Mouse (Mus musculus): Measurements from ENCODE around the gene Tekt4. TPM values are rescaled to one million over a fixed set of nuclear protein-coding genes. Genes with fewer than 3 reads are reported as not detected.

Tekt4 gene
- polyA plus RNA-seq, 1 experiment from 2014 or later, result 0.45 TPM

- Histone ChIP-seq H3K9ac (no peak overlapping the region), H3K36me3 (no peaks in the 10 kb centered on the region), H3K4me3 (no peak overlapping the region), H3K4me1 (replicated peaks) (peaks cover 13% of the 10 kb centered on the region), H3K4me2 (no peak overlapping the region), H3K27ac (ENCODE audit: poor library complexity, severe bottlenecking) (no peak overlapping the region), H3K27me3 (replicated peaks) (no peaks in the 10 kb centered on the region), H3K9me3 (replicated peaks) (no peaks in the 10 kb centered on the region)
- ATAC-seq (ENCODE audit: insufficient number of reproducible peaks, low FRiP score), result no peak
- WGBS, result 53% methylated on average over 8 of the region's 8 CpGs
Measured at GRCm38 (mm10) chr17:25456540-25456939, 2.1 kb downstream of the Tekt4 start.

- Histone ChIP-seq H3K9me3 (replicated peaks) (no peaks in the 10 kb centered on the region), H3K36me3 (no peaks in the 10 kb centered on the region), H3K4me2 (peak overlapping the region; percentile 31), H3K27me3 (replicated peaks) (no peaks in the 10 kb centered on the region), H3K9ac (no peak overlapping the region), H3K4me1 (replicated peaks) (peaks cover 57% of the 10 kb centered on the region), H3K4me3 (no peak overlapping the region), H3K27ac (ENCODE audit: poor library complexity, severe bottlenecking) (peak overlapping the region; percentile 99)
- 10% methylated on average over 9 of the region's 9 CpGs for WGBS
- ATAC-seq (ENCODE audit: insufficient number of reproducible peaks, low FRiP score), result peak; percentile 82
Measured at GRCm38 (mm10) chr17:25462236-25462875, 7.9 kb downstream of the Tekt4 start.

GRCm38 (mm10) chr17:25463326-25463945 lies 9.0 kb downstream of the Tekt4 start:
- H3K9ac ChIP-seq, result peak overlapping the region; percentile 20; the same call in 1 of the 2 replicates
- no peaks in the 10 kb centered on the region for H3K27me3 ChIP-seq (replicated peaks)
- peak overlapping the region; percentile 99 for H3K27ac ChIP-seq (ENCODE audit: poor library complexity, severe bottlenecking)
- peaks cover 68% of the 10 kb centered on the region for H3K4me1 ChIP-seq (replicated peaks)
- peak overlapping the region; percentile 31 for H3K4me2 ChIP-seq
- H3K9me3 ChIP-seq (replicated peaks), result no peaks in the 10 kb centered on the region
- H3K4me3 ChIP-seq, result no peak overlapping the region
- WGBS, result 12% methylated on average over 4 of the region's 4 CpGs
- ATAC-seq (ENCODE audit: insufficient number of reproducible peaks, low FRiP score), result peak; percentile 24; the same call in 1 of the 2 replicates
- H3K36me3 ChIP-seq, result no peaks in the 10 kb centered on the region

DNA sequence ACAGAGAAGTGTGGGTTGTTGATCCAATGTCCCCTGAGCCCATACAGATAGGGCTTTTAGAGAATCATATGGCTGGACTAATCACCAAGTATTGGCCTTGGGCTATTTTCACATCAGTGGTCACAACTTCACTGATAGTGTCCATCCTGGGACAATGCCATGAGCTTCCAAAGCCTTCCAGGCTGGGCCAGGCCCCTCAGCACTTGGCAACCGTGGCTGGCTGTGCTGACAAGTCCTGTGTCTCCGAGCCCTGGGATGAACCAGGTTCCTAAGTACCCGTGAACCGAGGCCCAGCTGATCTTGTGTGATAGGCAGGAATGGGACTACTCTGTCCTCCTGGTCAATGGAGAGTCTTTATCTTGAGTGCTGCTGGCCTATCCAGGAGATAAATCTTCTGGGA lies 9.7 kb downstream of the Tekt4 start:
- peaks cover 73% of the 10 kb centered on the region for H3K4me1 ChIP-seq (replicated peaks)
- 29% methylated on average over 4 of the region's 4 CpGs for WGBS
- H3K36me3 ChIP-seq, result no peaks in the 10 kb centered on the region
- no peaks in the 10 kb centered on the region for H3K27me3 ChIP-seq (replicated peaks)
- no peak for ATAC-seq (ENCODE audit: insufficient number of reproducible peaks, low FRiP score)
- H3K27ac ChIP-seq (ENCODE audit: poor library complexity, severe bottlenecking), result peak overlapping the region; percentile 99
- no peaks in the 10 kb centered on the region for H3K9me3 ChIP-seq (replicated peaks)
- H3K4me3 ChIP-seq, result no peak overlapping the region
- peak overlapping the region; percentile 20; the same call in 1 of the 2 replicates for H3K9ac ChIP-seq
- peak overlapping the region; percentile 31; the same call in 1 of the 2 replicates for H3K4me2 ChIP-seq

DNA sequence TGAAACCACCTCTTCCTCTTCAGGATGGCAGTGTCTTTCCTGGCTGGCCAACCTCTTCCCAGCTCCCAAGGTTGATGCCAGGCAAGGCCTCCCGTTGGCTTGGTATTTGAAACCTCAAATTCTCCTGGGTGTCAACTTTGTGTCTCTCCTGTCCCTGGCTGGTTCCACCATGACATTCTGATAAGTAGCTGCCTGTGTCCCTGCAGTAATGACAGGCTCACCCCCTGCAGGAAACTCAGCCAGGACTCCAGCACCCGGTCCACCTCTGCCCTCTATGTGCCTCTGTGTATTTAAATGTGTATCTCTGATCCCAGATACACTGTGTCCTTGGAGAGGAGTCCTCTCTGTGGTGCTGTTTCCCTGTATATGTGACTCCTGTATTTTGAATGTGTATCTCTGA lies 11.8 kb downstream of the Tekt4 start:
- peaks cover 86% of the 10 kb centered on the region for H3K4me1 ChIP-seq (replicated peaks)

GRCm38 (mm10) chr17:25467781-25468180 lies 13.4 kb downstream of the Tekt4 start:
- peaks cover 14% of the 10 kb centered on the region for H3K27me3 ChIP-seq (replicated peaks)
- no peaks in the 10 kb centered on the region for H3K9me3 ChIP-seq (replicated peaks)
- WGBS, result 19% methylated on average over 6 of the region's 6 CpGs
- H3K9ac ChIP-seq, result no peak overlapping the region
- H3K36me3 ChIP-seq, result no peaks in the 10 kb centered on the region
- no peak overlapping the region for H3K4me3 ChIP-seq
- peak overlapping the region; percentile 49 for H3K27ac ChIP-seq (ENCODE audit: poor library complexity, severe bottlenecking)
- peaks cover 84% of the 10 kb centered on the region for H3K4me1 ChIP-seq (replicated peaks)
- no peak overlapping the region; the same call in 1 of the 2 replicates for H3K4me2 ChIP-seq
- no peak for ATAC-seq (ENCODE audit: insufficient number of reproducible peaks, low FRiP score)

More for the DNA sequence above, 11.8 kb downstream of the Tekt4 start:
- peaks cover 2% of the 10 kb centered on the region; the same call in 1 of the 2 replicates for H3K27me3 ChIP-seq (replicated peaks)
- H3K9ac ChIP-seq, result no peak overlapping the region
- H3K4me3 ChIP-seq, result no peak overlapping the region
- ATAC-seq (ENCODE audit: insufficient number of reproducible peaks, low FRiP score), result no peak
- H3K4me2 ChIP-seq, result no peak overlapping the region
- H3K36me3 ChIP-seq, result no peaks in the 10 kb centered on the region
- H3K9me3 ChIP-seq (replicated peaks), result no peaks in the 10 kb centered on the region
- 53% methylated on average over 2 of the region's 2 CpGs for WGBS
- H3K27ac ChIP-seq (ENCODE audit: poor library complexity, severe bottlenecking), result no peak overlapping the region

- peaks cover 79% of the 10 kb centered on the region for H3K4me1 ChIP-seq (replicated peaks)
- no peak overlapping the region; the same call in 1 of the 2 replicates for H3K9ac ChIP-seq
- WGBS, result 32% methylated on average over 6 of the region's 6 CpGs
- H3K27ac ChIP-seq (ENCODE audit: poor library complexity, severe bottlenecking), result peak overlapping the region; percentile 49
- H3K27me3 ChIP-seq (replicated peaks), result peaks cover 19% of the 10 kb centered on the region
- no peak overlapping the region for H3K4me3 ChIP-seq
- H3K36me3 ChIP-seq, result no peaks in the 10 kb centered on the region
- H3K9me3 ChIP-seq (replicated peaks), result no peaks in the 10 kb centered on the region
- H3K4me2 ChIP-seq, result no peak overlapping the region; the same call in 1 of the 2 replicates
- no peak for ATAC-seq (ENCODE audit: insufficient number of reproducible peaks, low FRiP score)
Measured at GRCm38 (mm10) chr17:25468301-25468700, 13.9 kb downstream of the Tekt4 start.

GRCm38 (mm10) chr17:25469798-25470197 lies 15.4 kb downstream of the Tekt4 start:
- Histone ChIP-seq H3K36me3 (no peaks in the 10 kb centered on the region), H3K27me3 (replicated peaks) (peaks cover 27% of the 10 kb centered on the region), H3K9ac (peak overlapping the region; percentile 10; the same call in 1 of the 2 replicates), H3K4me3 (no peak overlapping the region), H3K9me3 (replicated peaks) (no peaks in the 10 kb centered on the region), H3K4me1 (replicated peaks) (peaks cover 69% of the 10 kb centered on the region), H3K27ac (ENCODE audit: poor library complexity, severe bottlenecking) (no peak overlapping the region), H3K4me2 (no peak overlapping the region)
- ATAC-seq (ENCODE audit: insufficient number of reproducible peaks, low FRiP score), result no peak
- whole genome bisulfite sequencing, result 22% methylated on average over 8 of the region's 8 CpGs

GRCm38 (mm10) chr17:25471418-25471817 lies 17.0 kb downstream of the Tekt4 start:
- Histone ChIP-seq H3K4me3 (no peak overlapping the region; the same call in 1 of the 2 replicates), H3K9me3 (replicated peaks) (no peaks in the 10 kb centered on the region), H3K4me2 (peak overlapping the region; percentile 57), H3K4me1 (replicated peaks) (peaks cover 56% of the 10 kb centered on the region), H3K9ac (0 out of 2 replicates have a peak overlapping the region, but pooled peaks have one; percentile 32), H3K36me3 (no peaks in the 10 kb centered on the region), H3K27ac (ENCODE audit: poor library complexity, severe bottlenecking) (no peak overlapping the region), H3K27me3 (replicated peaks) (peaks cover 38% of the 10 kb centered on the region)
- no peak for ATAC-seq (ENCODE audit: insufficient number of reproducible peaks, low FRiP score)
- WGBS, result 38% methylated on average over 8 of the region's 8 CpGs

DNA sequence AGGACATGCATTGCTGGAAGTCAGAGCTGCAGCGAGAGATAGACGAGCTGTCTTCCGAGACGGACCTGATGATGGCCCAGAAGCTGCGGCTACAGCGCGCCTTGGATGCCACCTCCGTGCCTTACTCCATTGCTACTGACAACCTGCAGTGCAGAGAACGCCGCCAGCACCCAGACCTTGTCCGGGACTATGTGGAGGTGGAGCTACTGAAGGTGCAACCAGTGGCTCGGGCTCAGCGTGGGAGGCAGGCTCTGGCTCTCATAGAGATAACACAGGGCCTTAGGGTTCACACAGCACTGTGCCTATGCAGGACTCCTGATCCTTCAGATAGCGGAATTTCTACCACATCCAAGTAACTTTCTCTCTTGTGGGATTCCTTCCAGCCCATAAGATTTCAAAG lies 17.6 kb downstream of the Tekt4 start:
- Histone ChIP-seq H3K9me3 (replicated peaks) (no peaks in the 10 kb centered on the region), H3K4me2 (peak overlapping the region; percentile 57), H3K27me3 (replicated peaks) (peaks cover 39% of the 10 kb centered on the region), H3K9ac (no peak overlapping the region), H3K27ac (ENCODE audit: poor library complexity, severe bottlenecking) (no peak overlapping the region), H3K36me3 (no peaks in the 10 kb centered on the region), H3K4me3 (no peak overlapping the region), H3K4me1 (replicated peaks) (peaks cover 49% of the 10 kb centered on the region)
- WGBS, result 35% methylated on average over 14 of the region's 14 CpGs
- no peak for ATAC-seq (ENCODE audit: insufficient number of reproducible peaks, low FRiP score)

- Histone ChIP-seq H3K9ac (peak overlapping the region; percentile 49; the same call in 1 of the 2 replicates), H3K27ac (ENCODE audit: poor library complexity, severe bottlenecking) (no peak overlapping the region), H3K9me3 (replicated peaks) (no peaks in the 10 kb centered on the region), H3K4me3 (peak overlapping the region; percentile 43), H3K27me3 (replicated peaks) (peaks cover 44% of the 10 kb centered on the region), H3K36me3 (no peaks in the 10 kb centered on the region), H3K4me1 (replicated peaks) (peaks cover 32% of the 10 kb centered on the region), H3K4me2 (peak overlapping the region; percentile 80)
- WGBS, result 3% methylated on average over 38 of the region's 38 CpGs
- no peak for ATAC-seq (ENCODE audit: insufficient number of reproducible peaks, low FRiP score)
Measured at GRCm38 (mm10) chr17:25474330-25475077, 20.1 kb downstream of the Tekt4 start.

Measured in heart, embryonic 12.5 days (tissue).